Mouse (Mus musculus) forebrain, embryonic 14.5 days (tissue): ENCODE results near the gene Nav2. TPM values are rescaled to one million over a fixed set of nuclear protein-coding genes. Genes with fewer than 3 reads are reported as not detected.

Source experiments
- ATAC-seq: fragments of 200-750 bp; cut with Nextera tagmentation; 2 replicates; pipeline ENCODE4 v1.8.0; 2017; ENCODE audit warnings: mild to moderate bottlenecking, moderate library complexity
- DNase-seq: peaks from one replicate; pipeline ENCODE4 v3.0.0-alpha.2; 2015; ENCODE audit warnings: low spot score
- H3K27ac ChIP-seq: fragments of 300-500 bp; sonication (generic); 2 replicates; pipeline ENCODE4 v1.5.1; 2014; ENCODE audit warnings: low read depth, mild to moderate bottlenecking, control low read depth, low read length, moderate library complexity
- H3K27me3 ChIP-seq: fragments of 300-500 bp; sonication (generic); replicated peaks from 2 replicates; pipeline ENCODE4 v1.6.1; 2014; ENCODE audit warnings: low read length, control low read depth, mixed read lengths; ENCODE audit not compliant: control insufficient read depth, insufficient read depth
- H3K36me3 ChIP-seq: fragments of 300-500 bp; sonication (generic); 2 replicates; pipeline ENCODE4 v1.6.1; 2014; ENCODE audit warnings: low read length, control low read depth; ENCODE audit not compliant: control insufficient read depth, insufficient read depth
- H3K4me1 ChIP-seq: fragments of 300-500 bp; sonication (generic); 2 replicates; pipeline ENCODE4 v1.6.1; 2014; ENCODE audit warnings: antibody characterized with exemption, low read length, control low read depth; ENCODE audit not compliant: control insufficient read depth, insufficient read depth
- H3K4me2 ChIP-seq: fragments of 300-500 bp; sonication (generic); 2 replicates; pipeline ENCODE4 v1.6.1; 2014; ENCODE audit warnings: mild to moderate bottlenecking, control low read depth, low read length
- H3K4me3 ChIP-seq: fragments of 300-500 bp; sonication (generic); 2 replicates; pipeline ENCODE4 v1.5.1; 2014; ENCODE audit warnings: low read depth, low read length, control low read depth
- H3K9ac ChIP-seq: fragments of 300-500 bp; sonication (generic); 2 replicates; pipeline ENCODE4 v1.6.1; 2014; ENCODE audit warnings: mild to moderate bottlenecking, low read length, control low read depth, moderate library complexity
- H3K9me3 ChIP-seq: fragments of 300-500 bp; sonication (generic); replicated peaks from 2 replicates; pipeline ENCODE4 v1.6.1; 2016; ENCODE audit warnings: low read length, control low read depth, mixed read lengths; ENCODE audit not compliant: control insufficient read depth
- WGBS: fragments of 180-500 bp; shearing (Covaris S2); extraction: QIAGEN DNeasy Blood & Tissue Kit; methylation state at CpG from one replicate; pipeline ENCODE4 v1.1.7; 2014; 5-methylcytosine and 5-hydroxymethylcytosine counted together
- polyA plus RNA-seq: library from polyadenylated mRNA; unstranded; fragments of >200 nt; fragmentation: Nextera tagmentation; extraction: Ambion mirVana; gene quantifications from 2 replicates; pipeline ENCODE4 v1.2.1, GENCODE M21; 2014

The Nav2 gene
- polyA plus RNA-seq, 1 experiment from 2014 or later, result 6.3 TPM

DNA sequence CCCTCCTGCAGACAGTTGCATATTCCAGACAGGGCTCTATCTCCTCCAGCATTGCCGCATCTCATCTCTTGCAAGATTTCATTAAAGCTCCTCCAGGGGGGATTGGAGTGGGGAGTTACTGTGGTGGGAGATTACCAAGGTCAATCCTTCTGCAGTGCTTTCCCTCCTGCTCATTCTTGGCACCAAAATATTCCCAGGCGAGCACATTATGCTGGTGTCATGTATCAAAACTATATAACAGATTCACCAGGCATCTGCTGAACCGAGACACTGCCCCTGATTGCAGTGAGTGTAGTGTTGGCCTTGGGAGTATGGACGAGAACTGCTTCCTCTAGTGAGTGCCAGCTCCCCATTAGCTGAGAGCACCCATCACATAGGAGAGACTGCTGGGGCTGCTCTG lies 423.4 kb downstream of the Nav2 start:
- DNase-seq, result no peak
- Histone ChIP-seq H3K4me1 (no peaks in the 10 kb centered on the region), H3K4me3 (no peak overlapping the region), H3K9ac (no peak overlapping the region), H3K9me3 (no peaks in the 10 kb centered on the region), H3K27ac (no peak overlapping the region), H3K36me3 (no peaks in the 10 kb centered on the region), H3K4me2 (no peak overlapping the region), H3K27me3 (no peaks in the 10 kb centered on the region)
- WGBS, result 78% methylated on average over 4 of the region's 4 CpGs
- no peak for ATAC-seq

DNA sequence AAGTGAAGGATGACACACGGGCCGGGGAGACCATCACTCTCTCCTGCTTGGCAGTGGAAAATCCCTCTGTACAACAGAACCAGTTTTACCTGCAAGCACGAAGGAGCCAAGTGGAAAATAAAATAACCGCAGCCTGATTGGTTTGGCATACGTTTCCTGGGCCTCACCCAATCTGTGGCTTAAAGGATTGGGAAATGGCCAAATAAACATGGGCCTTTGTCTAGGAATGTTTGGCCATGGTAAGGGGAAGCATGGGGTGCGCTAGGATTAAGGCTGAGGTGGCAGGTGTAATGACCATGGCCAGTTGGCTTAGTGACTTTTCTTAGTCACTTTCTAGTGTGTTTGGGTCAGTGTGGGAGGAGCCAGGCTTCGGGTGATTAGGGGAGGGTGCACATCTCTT lies 424.1 kb downstream of the Nav2 start:
- no peak overlapping the region for H3K27ac ChIP-seq
- DNase-seq (no peak), ATAC-seq (no peak; the same call in 1 of the 2 replicates)
- H3K4me2 ChIP-seq, result no peak overlapping the region
- H3K9me3 ChIP-seq, result no peaks in the 10 kb centered on the region
- H3K4me3 ChIP-seq, result no peak overlapping the region
- no peaks in the 10 kb centered on the region for H3K27me3 ChIP-seq
- peaks cover 1% of the 10 kb centered on the region; the same call in 1 of the 2 replicates for H3K4me1 ChIP-seq
- 78% methylated on average over 7 of the region's 7 CpGs for whole genome bisulfite sequencing
- H3K36me3 ChIP-seq, result no peaks in the 10 kb centered on the region
- no peak overlapping the region for H3K9ac ChIP-seq

DNA sequence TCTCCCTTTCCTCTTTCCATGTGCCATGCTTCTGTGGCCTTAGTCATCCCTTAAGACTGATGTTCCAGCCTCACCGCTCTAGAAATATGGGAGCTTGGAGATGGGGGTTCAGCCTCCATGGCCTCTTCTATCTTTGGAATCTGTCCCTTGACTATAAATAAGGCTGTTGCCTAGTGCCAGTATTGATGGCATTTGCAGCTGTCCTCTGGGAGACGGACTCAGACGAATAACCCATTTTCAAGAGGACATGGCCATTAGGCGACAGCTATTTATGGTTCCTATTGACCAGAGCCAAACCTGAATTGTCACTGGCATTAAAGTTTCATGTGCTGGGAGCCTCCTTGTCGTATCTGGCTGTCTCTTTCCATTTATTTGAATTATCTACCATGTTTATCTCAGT lies 425.6 kb downstream of the Nav2 start:
- no peaks in the 10 kb centered on the region for H3K36me3 ChIP-seq
- no peak overlapping the region for H3K9ac ChIP-seq
- H3K27ac ChIP-seq, result no peak overlapping the region
- DNase-seq (no peak), ATAC-seq (no peak)
- H3K9me3 ChIP-seq, result no peaks in the 10 kb centered on the region
- H3K27me3 ChIP-seq, result no peaks in the 10 kb centered on the region
- H3K4me1 ChIP-seq, result peaks cover 5% of the 10 kb centered on the region; the same call in 1 of the 2 replicates
- 85% methylated on average over 5 of the region's 5 CpGs for WGBS
- no peak overlapping the region for H3K4me3 ChIP-seq
- H3K4me2 ChIP-seq, result no peak overlapping the region

DNA sequence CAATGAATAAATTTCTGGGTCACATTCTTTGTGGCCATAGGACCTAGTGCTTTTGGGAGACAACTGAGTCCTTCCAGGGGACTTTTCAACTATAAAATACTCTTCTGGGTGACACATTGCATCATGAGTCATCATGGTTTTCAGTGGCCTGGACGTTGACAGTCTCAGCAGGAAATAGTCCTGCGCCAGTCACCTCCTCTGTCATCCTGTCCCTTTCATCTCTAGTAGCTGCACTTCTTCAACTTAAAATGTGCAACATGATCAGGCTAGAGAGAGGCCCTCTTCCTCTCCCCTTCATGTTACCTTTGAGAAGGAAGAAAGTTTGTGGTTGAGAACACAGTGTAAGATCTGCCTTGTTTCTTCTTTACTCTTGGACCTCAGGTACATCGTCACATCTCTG lies 426.5 kb downstream of the Nav2 start:
- WGBS, result 84% methylated on average over 3 of the region's 3 CpGs
- ATAC-seq, result no peak
- no peak overlapping the region for H3K4me2 ChIP-seq
- no peaks in the 10 kb centered on the region for H3K9me3 ChIP-seq
- H3K36me3 ChIP-seq, result no peaks in the 10 kb centered on the region
- no peaks in the 10 kb centered on the region for H3K27me3 ChIP-seq
- no peak overlapping the region for H3K27ac ChIP-seq
- DNase-seq, result no peak
- H3K9ac ChIP-seq, result no peak overlapping the region
- no peak overlapping the region for H3K4me3 ChIP-seq
- peaks cover 5% of the 10 kb centered on the region; the same call in 1 of the 2 replicates for H3K4me1 ChIP-seq

DNA sequence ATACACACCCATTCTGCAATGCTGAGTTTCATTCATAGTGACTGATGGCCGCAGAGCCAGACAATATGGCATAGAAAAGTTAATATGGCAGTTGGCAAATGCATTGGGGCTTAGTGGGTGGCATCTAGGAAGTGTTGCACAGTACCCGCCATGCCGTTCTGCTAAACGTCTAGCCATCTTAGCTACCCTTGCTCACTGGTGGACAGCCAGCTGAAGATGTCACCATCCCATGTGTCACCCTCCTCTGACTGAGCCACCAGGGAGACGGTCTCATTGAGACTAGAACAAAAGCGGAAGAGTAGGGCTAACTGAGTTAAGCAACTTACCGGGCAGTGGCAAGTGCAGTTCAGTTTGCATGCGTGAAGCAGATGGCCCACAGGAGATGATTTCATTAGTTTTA lies 428.2 kb downstream of the Nav2 start:
- no peak overlapping the region for H3K4me2 ChIP-seq
- peaks cover 13% of the 10 kb centered on the region for H3K4me1 ChIP-seq
- DNase-seq (no peak), ATAC-seq (no peak)
- H3K4me3 ChIP-seq, result no peak overlapping the region
- H3K9me3 ChIP-seq, result no peaks in the 10 kb centered on the region
- no peaks in the 10 kb centered on the region for H3K27me3 ChIP-seq
- H3K36me3 ChIP-seq, result no peaks in the 10 kb centered on the region
- WGBS, result 64% methylated on average over 8 of the region's 8 CpGs
- no peak overlapping the region for H3K27ac ChIP-seq
- H3K9ac ChIP-seq, result no peak overlapping the region

DNA sequence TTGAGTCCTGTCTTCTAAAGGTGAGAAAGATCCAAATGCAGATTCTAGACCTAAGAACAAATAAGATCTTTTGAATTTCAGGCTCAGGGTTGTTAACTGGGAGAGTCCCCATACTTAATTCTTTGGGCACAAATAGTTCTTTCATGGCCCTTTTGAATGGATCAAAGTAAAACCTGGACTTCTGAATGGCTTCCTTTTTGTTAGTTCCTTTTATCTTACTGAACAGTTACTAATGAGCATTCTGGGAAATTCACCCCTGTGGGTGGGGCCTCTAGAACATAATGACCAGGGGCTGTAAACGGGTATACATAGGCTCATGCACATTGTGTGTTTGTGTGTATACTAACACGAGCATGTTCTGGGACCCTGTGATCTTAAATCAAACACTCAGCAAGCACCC lies 429.2 kb downstream of the Nav2 start:
- no peak overlapping the region for H3K9ac ChIP-seq
- no peaks in the 10 kb centered on the region for H3K36me3 ChIP-seq
- H3K4me3 ChIP-seq, result no peak overlapping the region
- 0% methylated on average over 2 of the region's 2 CpGs for WGBS
- peaks cover 17% of the 10 kb centered on the region for H3K4me1 ChIP-seq
- H3K27me3 ChIP-seq, result no peaks in the 10 kb centered on the region
- ATAC-seq (no peak), DNase-seq (peak; percentile 49)
- H3K27ac ChIP-seq, result no peak overlapping the region
- no peaks in the 10 kb centered on the region for H3K9me3 ChIP-seq
- no peak overlapping the region for H3K4me2 ChIP-seq

DNA sequence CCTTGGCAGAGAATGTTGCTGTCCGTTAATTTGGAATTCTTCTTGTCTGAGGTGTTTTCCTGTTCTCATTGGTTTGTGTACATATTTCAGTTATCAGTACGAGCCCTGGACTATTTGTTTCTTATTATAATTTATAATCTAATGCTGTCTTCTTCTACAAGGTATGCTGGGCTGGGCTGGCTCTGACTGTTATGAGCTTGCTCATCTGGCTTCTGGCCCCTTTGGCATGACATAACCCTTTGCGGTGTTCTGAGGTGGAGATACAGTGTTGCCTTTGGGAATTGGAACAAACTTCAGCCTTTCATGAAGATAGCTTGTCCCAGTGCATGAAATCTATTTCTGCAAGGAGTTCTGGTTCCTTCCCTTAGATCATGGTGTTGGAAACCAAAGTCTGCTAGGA lies 431.4 kb downstream of the Nav2 start:
- Histone ChIP-seq H3K27me3 (no peaks in the 10 kb centered on the region), H3K4me1 (peaks cover 23% of the 10 kb centered on the region), H3K36me3 (no peaks in the 10 kb centered on the region), H3K9ac (no peak overlapping the region), H3K27ac (no peak overlapping the region), H3K9me3 (no peaks in the 10 kb centered on the region), H3K4me3 (no peak overlapping the region), H3K4me2 (no peak overlapping the region)
- no peak for DNase-seq
- no peak for ATAC-seq
- WGBS, result 90% methylated on average over 3 of the region's 3 CpGs

DNA sequence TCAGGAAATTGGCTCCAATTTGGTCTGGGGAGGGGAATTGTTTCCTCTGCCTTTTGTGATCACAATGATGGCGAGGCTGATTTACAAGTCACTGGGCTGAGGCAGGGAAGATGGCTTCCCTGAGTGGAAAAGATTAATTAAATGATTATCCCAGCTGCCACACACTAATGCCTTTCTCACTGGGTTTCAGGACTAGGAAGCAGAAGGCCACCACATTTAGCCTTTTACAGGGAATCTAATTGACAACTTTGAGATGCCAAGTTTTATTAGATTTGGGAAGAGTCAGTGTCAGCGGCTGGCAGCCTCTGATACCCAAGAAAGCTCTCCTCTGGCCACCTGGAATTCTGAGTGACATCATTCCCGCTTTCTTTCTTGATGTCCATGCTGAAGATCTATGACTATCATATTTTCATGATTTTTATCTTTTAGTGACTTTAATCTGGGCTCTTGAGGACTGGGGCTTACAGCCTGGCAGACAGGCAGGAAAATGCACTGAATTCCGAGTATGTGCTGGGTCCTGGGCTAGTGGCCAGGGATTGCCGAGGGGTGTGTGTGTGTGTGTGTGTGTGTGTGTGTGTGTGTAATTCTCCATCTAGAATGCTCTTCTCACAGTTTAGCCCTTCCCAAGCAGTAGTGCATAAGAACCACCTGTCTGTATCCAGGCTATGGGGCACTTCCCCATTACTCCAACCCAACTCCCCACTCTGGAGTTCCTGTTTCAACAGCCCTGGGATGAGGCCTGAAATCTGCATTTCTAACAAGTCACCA lies 432.8 kb downstream of the Nav2 start:
- ATAC-seq, result peak; percentile 64
- Histone ChIP-seq H3K9me3 (no peaks in the 10 kb centered on the region), H3K4me2 (no peak overlapping the region), H3K9ac (no peak overlapping the region), H3K27me3 (no peaks in the 10 kb centered on the region), H3K36me3 (no peaks in the 10 kb centered on the region), H3K4me1 (peaks cover 23% of the 10 kb centered on the region), H3K27ac (peak overlapping the region; percentile 29; the same call in 1 of the 2 replicates), H3K4me3 (no peak overlapping the region)
- DNase-seq, result peak; percentile 64
- WGBS, result 40% methylated on average over 5 of the region's 5 CpGs

DNA sequence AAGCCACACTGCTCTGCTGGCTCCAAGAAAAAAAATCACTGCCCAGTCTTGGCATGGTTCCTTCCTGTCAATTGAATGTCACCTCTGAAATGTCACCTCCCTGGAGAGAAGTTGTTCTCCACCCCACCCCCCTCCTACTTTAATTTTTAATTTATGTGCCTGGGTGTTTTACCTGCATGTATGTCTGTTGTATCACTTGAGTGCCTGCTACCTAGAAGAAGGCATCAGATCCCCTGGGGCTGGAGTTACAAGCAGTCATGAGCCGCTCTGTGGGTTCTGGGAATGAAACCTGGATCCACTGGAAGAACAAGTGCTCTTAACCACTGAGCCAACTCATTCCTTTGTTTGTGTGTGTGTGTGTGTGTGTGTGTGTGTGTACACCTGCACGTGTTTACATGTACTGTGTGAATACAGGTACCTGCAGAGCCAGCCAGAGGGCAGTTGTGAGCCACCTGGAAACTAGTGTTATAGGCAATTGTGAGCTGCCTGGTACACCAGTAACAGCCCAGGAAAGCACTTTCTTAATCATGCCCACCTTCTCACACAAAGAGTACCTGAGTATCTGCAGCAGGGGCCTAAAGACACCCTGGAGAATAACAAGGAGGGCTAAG lies 433.5 kb downstream of the Nav2 start:
- no peak for DNase-seq
- H3K4me1 ChIP-seq, result peaks cover 23% of the 10 kb centered on the region
- H3K9ac ChIP-seq, result no peak overlapping the region
- peak; percentile 17; the same call in 1 of the 2 replicates for ATAC-seq
- no peaks in the 10 kb centered on the region for H3K36me3 ChIP-seq
- H3K27ac ChIP-seq, result peak overlapping the region; percentile 29; the same call in 1 of the 2 replicates
- no peaks in the 10 kb centered on the region for H3K27me3 ChIP-seq
- no peak overlapping the region for H3K4me2 ChIP-seq
- WGBS, result 87% methylated on average over 2 of the region's 2 CpGs
- H3K9me3 ChIP-seq, result no peaks in the 10 kb centered on the region
- H3K4me3 ChIP-seq, result no peak overlapping the region
